Mouse (Mus musculus) A20 (cell line): ENCODE results near the gene Mapre3.

Experiments
- DNase-seq: peaks from one replicate; pipeline ENCODE4 v3.0.0-alpha.2; 2011; ENCODE audit warnings: low read depth, low spot score

The Mapre3 gene

GRCm38 (mm10) chr5:30814424-30815119 is at the start of gene Mapre3:
TSS of gene Mapre3 (plus strand) at chr5:30814641.
- DNase-seq: peak; percentile 90

GRCm38 (mm10) chr5:30765596-30766370 is 48.7 kb upstream of the Mapre3 start:
- DNase-seq: no peak

- no peak for DNase-seq
Observed at GRCm38 (mm10) chr5:30768082-30768481, 46.4 kb upstream of the Mapre3 start.

- DNase-seq: no peak
Observed at GRCm38 (mm10) chr5:30768598-30768997, 45.8 kb upstream of the Mapre3 start.

- no peak for DNase-seq
Observed at GRCm38 (mm10) chr5:30769075-30769474, 45.4 kb upstream of the Mapre3 start.

- DNase-seq: peak; percentile 80
Observed at GRCm38 (mm10) chr5:30774601-30775371, 39.7 kb upstream of the Mapre3 start.

GRCm38 (mm10) chr5:30780699-30781098 is 33.7 kb upstream of the Mapre3 start:
- no peak for DNase-seq

GRCm38 (mm10) chr5:30781147-30781546 is 33.3 kb upstream of the Mapre3 start:
- DNase-seq: no peak

GRCm38 (mm10) chr5:30787381-30787780 is 27.1 kb upstream of the Mapre3 start:
- DNase-seq: no peak

GRCm38 (mm10) chr5:30790047-30790446 is 24.4 kb upstream of the Mapre3 start:
- DNase-seq: no peak

- DNase-seq: peak; percentile 72
Observed at GRCm38 (mm10) chr5:30796125-30796524, 18.3 kb upstream of the Mapre3 start.

GRCm38 (mm10) chr5:30797482-30797881 is 17.0 kb upstream of the Mapre3 start:
- DNase-seq: no peak

- DNase-seq: no peak
Observed at GRCm38 (mm10) chr5:30797982-30798381, 16.5 kb upstream of the Mapre3 start.

GRCm38 (mm10) chr5:30798965-30799364 is 15.5 kb upstream of the Mapre3 start:
- DNase-seq: no peak

GRCm38 (mm10) chr5:30802724-30803467 is 11.5 kb upstream of the Mapre3 start:
- no peak for DNase-seq

- DNase-seq: peak; percentile 80
Observed at GRCm38 (mm10) chr5:30806106-30806505, 8.3 kb upstream of the Mapre3 start.

GRCm38 (mm10) chr5:30815120-30815465 is 652 bp downstream of the Mapre3 start:
- no peak for DNase-seq

- DNase-seq: no peak
Observed at GRCm38 (mm10) chr5:30816261-30816791, 1.9 kb downstream of the Mapre3 start.

GRCm38 (mm10) chr5:30818758-30819309 is 4.4 kb downstream of the Mapre3 start:
- no peak for DNase-seq

GRCm38 (mm10) chr5:30822689-30823088 is 8.2 kb downstream of the Mapre3 start:
- no peak for DNase-seq

- no peak for DNase-seq
Observed at GRCm38 (mm10) chr5:30823091-30823490, 8.7 kb downstream of the Mapre3 start.
